Mouse (Mus musculus) embryonic facial prominence, embryonic 15.5 days (tissue): ENCODE measurements around the gene Hist1h4b. TPM values are rescaled to one million over a fixed set of nuclear protein-coding genes. Genes with fewer than 3 reads are reported as not detected.

Experiments
- ATAC-seq: fragments of 200-750 bp; cut with Nextera tagmentation; 2 replicates; pipeline ENCODE4 v1.8.0; 2017; ENCODE audit warnings: low read depth, moderate TSS enrichment; ENCODE audit not compliant: insufficient number of reproducible peaks, low FRiP score, low TSS enrichment
- H3K27ac ChIP-seq: fragments of 300-500 bp; sonication (generic); replicated peaks from 2 replicates; pipeline ENCODE4 v1.5.1; 2015; ENCODE audit warnings: mild to moderate bottlenecking, inconsistent platforms
- H3K27me3 ChIP-seq: fragments of 300-500 bp; sonication (generic); 2 replicates; pipeline ENCODE4 v1.6.1; 2015; ENCODE audit warnings: inconsistent platforms
- H3K36me3 ChIP-seq: fragments of 300-500 bp; sonication (generic); 2 replicates; pipeline ENCODE4 v1.6.1; 2015; ENCODE audit warnings: mild to moderate bottlenecking, inconsistent platforms
- H3K4me1 ChIP-seq: fragments of 300-500 bp; sonication (generic); 2 replicates; pipeline ENCODE4 v1.6.1; 2015; ENCODE audit warnings: inconsistent platforms
- H3K4me2 ChIP-seq: fragments of 300-500 bp; sonication (generic); replicated peaks from 2 replicates; pipeline ENCODE4 v1.6.1; 2015; ENCODE audit warnings: mild to moderate bottlenecking, inconsistent platforms
- H3K4me3 ChIP-seq: fragments of 300-500 bp; sonication (generic); replicated peaks from 2 replicates; pipeline ENCODE4 v1.5.1; 2015; ENCODE audit warnings: mild to moderate bottlenecking, inconsistent platforms
- H3K9ac ChIP-seq: fragments of 300-500 bp; sonication (generic); 2 replicates; pipeline ENCODE4 v1.6.1; 2015; ENCODE audit warnings: inconsistent platforms
- H3K9me3 ChIP-seq: fragments of 300-500 bp; sonication (generic); replicated peaks from 2 replicates; pipeline ENCODE4 v1.6.1; 2016; ENCODE audit warnings: inconsistent platforms
- whole genome bisulfite sequencing: fragments of 180-500 bp; shearing (Covaris S2); methylation state at CpG from one replicate; pipeline ENCODE4 v1.1.7; 2015; 5-methylcytosine and 5-hydroxymethylcytosine counted together
- polyA plus RNA-seq: library from polyadenylated mRNA; unstranded; fragments of >200 nt; fragmentation: Nextera tagmentation; extraction: Ambion mirVana; gene quantifications from 2 replicates; pipeline ENCODE4 v1.2.1, GENCODE M21; 2015

The Hist1h4b gene
- polyA plus RNA-seq, 1 experiment from 2014 or later: 2.6 TPM

GRCm38 (mm10) chr13:23728472-23729191 lies 28.2 kb upstream of the Hist1h4b start:
- H3K27ac ChIP-seq: no peak overlapping the region
- H3K9me3 ChIP-seq: no peaks in the 10 kb centered on the region
- H3K4me3 ChIP-seq: no peak overlapping the region
- no peaks in the 10 kb centered on the region for H3K4me1 ChIP-seq
- no peak for ATAC-seq
- no peak overlapping the region for H3K4me2 ChIP-seq
- 86% methylated on average over 18 of the region's 18 CpGs for WGBS
- no peaks in the 10 kb centered on the region for H3K27me3 ChIP-seq
- H3K36me3 ChIP-seq: no peaks in the 10 kb centered on the region
- no peak overlapping the region for H3K9ac ChIP-seq

- 91% methylated on average over 9 of the region's 9 CpGs for WGBS
- Histone ChIP-seq H3K4me1 (no peaks in the 10 kb centered on the region), H3K9me3 (no peaks in the 10 kb centered on the region), H3K9ac (no peak overlapping the region), H3K4me2 (no peak overlapping the region), H3K4me3 (no peak overlapping the region), H3K36me3 (no peaks in the 10 kb centered on the region), H3K27ac (no peak overlapping the region), H3K27me3 (no peaks in the 10 kb centered on the region)
- ATAC-seq: no peak
Measured at GRCm38 (mm10) chr13:23729192-23729525, 27.7 kb upstream of the Hist1h4b start.

- Histone ChIP-seq H3K27ac (no peak overlapping the region), H3K27me3 (no peaks in the 10 kb centered on the region), H3K9me3 (no peaks in the 10 kb centered on the region), H3K9ac (no peak overlapping the region), H3K4me2 (no peak overlapping the region), H3K4me3 (no peak overlapping the region), H3K4me1 (no peaks in the 10 kb centered on the region), H3K36me3 (no peaks in the 10 kb centered on the region)
- no peak for ATAC-seq
- WGBS: 91% methylated on average over 5 of the region's 5 CpGs
Measured at GRCm38 (mm10) chr13:23729706-23730105, 27.1 kb upstream of the Hist1h4b start.

- no peak for ATAC-seq
- Histone ChIP-seq H3K27ac (no peak overlapping the region), H3K4me1 (no peaks in the 10 kb centered on the region), H3K27me3 (no peaks in the 10 kb centered on the region), H3K9me3 (no peaks in the 10 kb centered on the region), H3K36me3 (no peaks in the 10 kb centered on the region), H3K9ac (no peak overlapping the region), H3K4me2 (no peak overlapping the region), H3K4me3 (no peak overlapping the region)
- WGBS: 43% methylated on average over 8 of the region's 8 CpGs
Measured at GRCm38 (mm10) chr13:23730479-23730878, 26.3 kb upstream of the Hist1h4b start.

- H3K9ac ChIP-seq: no peak overlapping the region
- H3K9me3 ChIP-seq: no peaks in the 10 kb centered on the region
- H3K4me2 ChIP-seq: no peak overlapping the region
- ATAC-seq: no peak
- no peak overlapping the region for H3K27ac ChIP-seq
- WGBS: 22% methylated on average over 8 of the region's 8 CpGs
- H3K4me1 ChIP-seq: no peaks in the 10 kb centered on the region
- no peak overlapping the region for H3K4me3 ChIP-seq
- no peaks in the 10 kb centered on the region for H3K36me3 ChIP-seq
- H3K27me3 ChIP-seq: no peaks in the 10 kb centered on the region
Measured at GRCm38 (mm10) chr13:23732156-23732804, 24.5 kb upstream of the Hist1h4b start.

GRCm38 (mm10) chr13:23737091-23737490 lies 19.7 kb upstream of the Hist1h4b start:
- no peaks in the 10 kb centered on the region for H3K9me3 ChIP-seq
- ATAC-seq: no peak
- no peak overlapping the region for H3K4me2 ChIP-seq
- H3K27me3 ChIP-seq: no peaks in the 10 kb centered on the region
- 84% methylated on average over 5 of the region's 5 CpGs for WGBS
- H3K36me3 ChIP-seq: no peaks in the 10 kb centered on the region
- H3K9ac ChIP-seq: no peak overlapping the region
- no peak overlapping the region for H3K27ac ChIP-seq
- no peak overlapping the region for H3K4me3 ChIP-seq
- H3K4me1 ChIP-seq: peaks cover 13% of the 10 kb centered on the region; the same call in 1 of the 2 replicates

GRCm38 (mm10) chr13:23738041-23738440 lies 18.8 kb upstream of the Hist1h4b start:
- Histone ChIP-seq H3K27ac (peak overlapping the region; percentile 98), H3K36me3 (no peaks in the 10 kb centered on the region), H3K4me3 (peak overlapping the region; percentile 61), H3K4me2 (peak overlapping the region; percentile 96), H3K9ac (no peak overlapping the region), H3K9me3 (no peaks in the 10 kb centered on the region), H3K4me1 (peaks cover 13% of the 10 kb centered on the region; the same call in 1 of the 2 replicates), H3K27me3 (no peaks in the 10 kb centered on the region)
- ATAC-seq: no peak
- WGBS: 20% methylated on average over 4 of the region's 4 CpGs

- no peaks in the 10 kb centered on the region for H3K36me3 ChIP-seq
- H3K9me3 ChIP-seq: no peaks in the 10 kb centered on the region
- peak; percentile 94 for ATAC-seq
- H3K27me3 ChIP-seq: no peaks in the 10 kb centered on the region
- H3K4me1 ChIP-seq: peaks cover 13% of the 10 kb centered on the region; the same call in 1 of the 2 replicates
- H3K9ac ChIP-seq: peak within 1 kb of the TSS; percentile 56
- H3K4me2 ChIP-seq: peak within 1 kb of the TSS; percentile 96
- peak within 1 kb of the TSS; percentile 98 for H3K27ac ChIP-seq
- H3K4me3 ChIP-seq: peak within 1 kb of the TSS; percentile 61
- 0% methylated on average over 38 of the region's 38 CpGs for WGBS
Measured at GRCm38 (mm10) chr13:23738677-23739068, 18.1 kb upstream of the Hist1h4b start, which contains the start of gene Hist1h1c. Hist1h1c (plus strand) TSS chr13:23738808.

GRCm38 (mm10) chr13:23739069-23739921 lies 17.5 kb upstream of the Hist1h4b start:
- WGBS: 0% methylated on average over 39 of the region's 39 CpGs
- peak; percentile 90 for ATAC-seq
- H3K9me3 ChIP-seq: no peaks in the 10 kb centered on the region
- peak overlapping the region; percentile 98 for H3K27ac ChIP-seq
- peak overlapping the region; percentile 96 for H3K4me2 ChIP-seq
- H3K9ac ChIP-seq: peak overlapping the region; percentile 56
- no peaks in the 10 kb centered on the region for H3K36me3 ChIP-seq
- H3K4me1 ChIP-seq: peaks cover 13% of the 10 kb centered on the region; the same call in 1 of the 2 replicates
- peak overlapping the region; percentile 61 for H3K4me3 ChIP-seq
- no peaks in the 10 kb centered on the region for H3K27me3 ChIP-seq

- no peak; the same call in 1 of the 2 replicates for ATAC-seq
- Histone ChIP-seq H3K4me1 (peaks cover 13% of the 10 kb centered on the region; the same call in 1 of the 2 replicates), H3K4me3 (peak overlapping the region; percentile 61), H3K27ac (peak overlapping the region; percentile 98), H3K27me3 (no peaks in the 10 kb centered on the region), H3K9ac (peak overlapping the region; percentile 56), H3K36me3 (no peaks in the 10 kb centered on the region), H3K4me2 (peak overlapping the region; percentile 96), H3K9me3 (no peaks in the 10 kb centered on the region)
- WGBS: under 1% methylated on average over 14 of the region's 14 CpGs
Measured at GRCm38 (mm10) chr13:23739922-23740252, 16.9 kb upstream of the Hist1h4b start.

GRCm38 (mm10) chr13:23740256-23740840 lies 16.5 kb upstream of the Hist1h4b start:
- H3K27ac ChIP-seq: peak overlapping the region; percentile 98
- H3K36me3 ChIP-seq: no peaks in the 10 kb centered on the region
- peaks cover 13% of the 10 kb centered on the region; the same call in 1 of the 2 replicates for H3K4me1 ChIP-seq
- H3K27me3 ChIP-seq: no peaks in the 10 kb centered on the region
- WGBS: 19% methylated on average over 13 of the region's 13 CpGs
- H3K4me2 ChIP-seq: peak overlapping the region; percentile 96
- H3K9me3 ChIP-seq: no peaks in the 10 kb centered on the region
- no peak for ATAC-seq
- peak overlapping the region; percentile 61 for H3K4me3 ChIP-seq
- peak overlapping the region; percentile 56 for H3K9ac ChIP-seq
